Mouse (Mus musculus): Measurements from ENCODE around the gene Slc8a3. TPM values are rescaled to one million over a fixed set of nuclear protein-coding genes. Genes with fewer than 3 reads are reported as not detected.

Slc8a3 gene
- polyA plus RNA-seq, 1 experiment: 0.05 TPM

DNA sequence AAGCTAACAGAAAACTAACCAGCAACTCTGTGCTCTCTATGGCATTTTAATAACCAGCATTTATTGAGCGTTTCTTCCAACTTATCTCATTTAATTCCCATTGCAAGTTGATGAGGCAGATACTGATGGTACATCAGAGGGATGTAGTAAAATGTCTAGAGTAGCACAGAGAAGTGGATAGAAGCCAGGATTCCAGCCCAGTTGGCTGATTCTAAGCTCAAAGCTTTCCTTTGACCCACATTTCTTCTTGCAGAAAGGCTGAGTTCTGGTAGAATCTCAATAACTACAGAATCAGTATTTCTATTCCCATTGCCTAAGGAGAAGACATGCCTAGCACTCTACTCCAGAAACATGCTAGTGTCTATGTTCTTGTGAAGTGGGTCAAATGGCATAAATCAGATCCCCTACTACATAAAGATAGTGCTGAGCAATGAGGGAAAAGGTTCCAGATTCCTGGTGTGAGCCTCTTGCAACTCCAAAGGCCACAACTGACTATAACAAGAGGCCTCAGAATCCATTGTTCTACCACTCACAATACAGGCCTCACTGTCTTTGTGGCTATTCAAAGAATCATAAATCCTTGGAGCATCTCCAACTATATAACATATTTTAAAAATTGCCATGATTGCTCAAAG is 99.1 kb downstream of the Slc8a3 start:
- TF ChIP-seq E2F4 (IDR thresholded peaks at IDR 0.05; ENCODE audit: insufficient read depth): no peak
- no peak for TF ChIP-seq POLR2A (IDR thresholded peaks at IDR 0.05; ENCODE audit: insufficient read length, low read depth)
- no peak for TF ChIP-seq TCF3 (IDR thresholded peaks at IDR 0.05; ENCODE audit: insufficient read length, low read depth)
- TF ChIP-seq MYOD1 (IDR thresholded peaks at IDR 0.05; ENCODE audit: control insufficient read depth in 1 of 3, insufficient read length in 2 of 3, low read depth in 2 of 3): no peak
- TF ChIP-seq REST (IDR thresholded peaks at IDR 0.05; ENCODE audit: insufficient read depth, insufficient read length): no peak
- no peak for TF ChIP-seq MYOG (IDR thresholded peaks at IDR 0.05; ENCODE audit: control insufficient read depth in 1 of 3, insufficient read depth in 1 of 3, insufficient read length in 2 of 3, low read depth in 2 of 3)
- TF ChIP-seq POLR2AphosphoS2 (IDR thresholded peaks at IDR 0.05; ENCODE audit: insufficient read length, low read depth): no peak
- no peak for TF ChIP-seq USF1 (IDR thresholded peaks at IDR 0.05; ENCODE audit: low read depth)
- TF ChIP-seq MAX (IDR thresholded peaks at IDR 0.05; ENCODE audit: low read depth): no peak
- TF ChIP-seq SRF (IDR thresholded peaks at IDR 0.05; ENCODE audit: control insufficient read depth, insufficient read length, low read depth): no peak
- no peak for TF ChIP-seq CEBPB (IDR thresholded peaks at IDR 0.05; ENCODE audit: insufficient read depth, poor library complexity, severe bottlenecking)
- TF ChIP-seq TCF12 (IDR thresholded peaks at IDR 0.05; ENCODE audit: insufficient read depth, poor library complexity, severe bottlenecking): no peak
- no peak overlapping the region for H3K4me2 ChIP-seq (ENCODE audit: low read depth)
- H3ac ChIP-seq (ENCODE audit: control insufficient read depth, insufficient read length): no peak overlapping the region
- H3K4me3 ChIP-seq: no peak overlapping the region
- H3K79me2 ChIP-seq (ENCODE audit: control insufficient read depth, insufficient read depth): no peaks in the 10 kb centered on the region
- H3K36me3 ChIP-seq (ENCODE audit: control insufficient read depth, insufficient read depth): no peaks in the 10 kb centered on the region
- H3K27me3 ChIP-seq (ENCODE audit: control insufficient read depth, insufficient read depth, insufficient read length): no peaks in the 10 kb centered on the region

DNA sequence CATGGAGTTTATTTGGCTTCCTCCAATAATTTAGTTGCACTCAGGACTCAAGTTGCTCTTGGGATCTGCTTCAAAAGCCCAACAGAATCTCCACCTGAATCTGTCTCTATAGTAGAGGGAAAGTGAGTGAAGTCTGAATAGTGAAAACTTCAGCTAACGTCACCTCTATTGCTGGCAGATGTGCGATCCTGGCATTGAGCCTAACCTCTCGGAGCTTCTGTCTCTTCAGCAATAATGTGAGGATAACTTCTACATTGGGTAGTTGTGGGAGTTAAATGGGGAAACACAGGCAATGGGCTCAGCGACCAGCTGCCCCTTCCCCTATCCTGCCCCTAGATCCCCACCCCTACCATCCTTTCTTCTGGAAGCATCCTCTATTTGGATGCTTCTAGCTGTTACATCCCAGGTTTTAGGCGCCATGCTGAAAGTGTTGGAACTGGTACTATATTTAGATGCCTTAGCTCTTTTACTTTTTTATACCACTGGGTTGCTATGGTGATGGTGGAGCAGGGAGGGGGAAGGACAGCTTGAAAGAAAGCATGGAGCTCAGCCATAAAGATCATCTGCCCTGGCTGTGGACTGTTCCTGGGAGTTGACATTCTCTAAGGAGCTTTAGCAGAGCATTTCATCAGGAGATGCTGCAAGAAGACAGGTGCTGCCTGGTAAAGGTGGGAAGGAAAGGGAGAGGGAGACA is 105.1 kb downstream of the Slc8a3 start:
- TF ChIP-seq TCF12 (IDR thresholded peaks at IDR 0.05; ENCODE audit: insufficient read depth, poor library complexity, severe bottlenecking) (no peak), E2F4 (IDR thresholded peaks at IDR 0.05; ENCODE audit: insufficient read depth) (no peak), POLR2A (IDR thresholded peaks at IDR 0.05; ENCODE audit: insufficient read length, low read depth) (no peak), MYOD1 (IDR thresholded peaks at IDR 0.05; ENCODE audit: control insufficient read depth in 1 of 3, insufficient read length in 2 of 3, low read depth in 2 of 3) (no peak), MYOG (IDR thresholded peaks at IDR 0.05; ENCODE audit: control insufficient read depth in 1 of 3, insufficient read depth in 1 of 3, insufficient read length in 2 of 3, low read depth in 2 of 3) (no peak), TCF3 (IDR thresholded peaks at IDR 0.05; ENCODE audit: insufficient read length, low read depth) (no peak), CEBPB (IDR thresholded peaks at IDR 0.05; ENCODE audit: insufficient read depth, poor library complexity, severe bottlenecking) (no peak), SRF (IDR thresholded peaks at IDR 0.05; ENCODE audit: control insufficient read depth, insufficient read length, low read depth) (no peak), REST (IDR thresholded peaks at IDR 0.05; ENCODE audit: insufficient read depth, insufficient read length) (no peak)
- Histone ChIP-seq H3K79me2 (ENCODE audit: control insufficient read depth, insufficient read depth) (no peaks in the 10 kb centered on the region), H3K4me2 (ENCODE audit: low read depth) (no peak overlapping the region)

DNA sequence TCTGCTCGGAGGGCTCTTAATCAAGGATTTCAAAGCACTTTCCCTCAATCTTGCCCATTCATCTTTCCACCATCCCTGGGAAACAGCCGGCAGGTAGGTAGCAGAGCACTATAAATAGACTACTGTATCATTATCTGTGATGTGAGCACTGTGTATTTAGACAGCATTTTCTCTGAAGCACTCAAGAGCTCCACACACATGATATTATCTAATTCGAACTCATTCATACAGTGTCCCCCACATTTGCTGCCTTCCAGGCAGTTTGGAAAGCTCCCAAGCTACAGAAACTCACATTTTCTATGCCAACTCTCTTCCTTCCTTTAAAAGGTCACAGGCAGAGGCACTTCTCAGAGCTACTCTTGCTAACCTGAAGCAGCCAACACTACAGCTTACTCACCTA is 106.4 kb downstream of the Slc8a3 start:
- H3ac ChIP-seq (ENCODE audit: control insufficient read depth, insufficient read length): no peak overlapping the region
- no peak overlapping the region for H3K4me3 ChIP-seq
- no peaks in the 10 kb centered on the region for H3K36me3 ChIP-seq (ENCODE audit: control insufficient read depth, insufficient read depth)
- TF ChIP-seq USF1 (IDR thresholded peaks at IDR 0.05; ENCODE audit: low read depth) (no peak), E2F4 (IDR thresholded peaks at IDR 0.05; ENCODE audit: insufficient read depth) (no peak), POLR2A (IDR thresholded peaks at IDR 0.05; ENCODE audit: insufficient read length, low read depth) (no peak), POLR2AphosphoS2 (IDR thresholded peaks at IDR 0.05; ENCODE audit: insufficient read length, low read depth) (no peak), REST (IDR thresholded peaks at IDR 0.05; ENCODE audit: insufficient read depth, insufficient read length) (no peak), SRF (IDR thresholded peaks at IDR 0.05; ENCODE audit: control insufficient read depth, insufficient read length, low read depth) (no peak), CEBPB (IDR thresholded peaks at IDR 0.05; ENCODE audit: insufficient read depth, poor library complexity, severe bottlenecking) (no peak), MAX (IDR thresholded peaks at IDR 0.05; ENCODE audit: low read depth) (no peak), MYOD1 (IDR thresholded peaks at IDR 0.05; ENCODE audit: control insufficient read depth in 1 of 3, insufficient read length in 2 of 3, low read depth in 2 of 3) (no peak), TCF12 (IDR thresholded peaks at IDR 0.05; ENCODE audit: insufficient read depth, poor library complexity, severe bottlenecking) (no peak), MYOG (IDR thresholded peaks at IDR 0.05; ENCODE audit: control insufficient read depth in 1 of 3, insufficient read depth in 1 of 3, insufficient read length in 2 of 3, low read depth in 2 of 3) (no peak), TCF3 (IDR thresholded peaks at IDR 0.05; ENCODE audit: insufficient read length, low read depth) (no peak)
- no peak overlapping the region for H3K4me2 ChIP-seq (ENCODE audit: low read depth)
- peaks cover 6% of the 10 kb centered on the region for H3K27me3 ChIP-seq (ENCODE audit: control insufficient read depth, insufficient read depth, insufficient read length)
- no peaks in the 10 kb centered on the region for H3K79me2 ChIP-seq (ENCODE audit: control insufficient read depth, insufficient read depth)

More for the DNA sequence above, 105.1 kb downstream of the Slc8a3 start:
- H3ac ChIP-seq (ENCODE audit: control insufficient read depth, insufficient read length): no peak overlapping the region
- no peaks in the 10 kb centered on the region for H3K36me3 ChIP-seq (ENCODE audit: control insufficient read depth, insufficient read depth)
- peaks cover 6% of the 10 kb centered on the region for H3K27me3 ChIP-seq (ENCODE audit: control insufficient read depth, insufficient read depth, insufficient read length)
- no peak overlapping the region for H3K4me3 ChIP-seq

DNA sequence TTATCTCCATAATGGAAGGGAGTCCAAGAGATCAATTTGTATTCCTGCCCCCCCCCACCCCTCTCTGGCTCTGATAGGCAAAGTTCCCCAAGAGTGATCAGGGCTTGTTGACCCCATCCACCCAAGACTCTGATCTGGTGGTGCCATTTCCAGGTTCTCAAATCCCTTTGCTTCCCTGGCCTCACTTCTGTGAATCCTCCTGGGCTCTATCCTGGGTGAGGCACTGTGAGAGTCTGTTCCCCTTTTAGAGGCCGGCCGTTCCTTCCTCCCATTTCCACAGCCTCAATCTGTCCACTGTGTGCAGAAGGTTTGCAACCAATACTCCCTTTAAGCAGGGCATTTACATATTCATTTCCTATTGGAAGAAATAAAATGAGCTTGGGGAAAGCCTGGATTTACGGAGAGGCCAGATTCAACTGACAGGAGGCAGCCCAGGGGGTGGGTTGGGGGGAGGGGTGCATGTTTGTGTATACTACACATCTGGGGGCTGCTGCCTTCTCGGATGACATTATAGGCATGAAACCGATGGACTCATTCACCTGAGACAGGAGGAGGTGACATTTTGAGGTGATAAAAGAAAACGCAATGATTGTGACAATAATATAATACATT is 106.9 kb downstream of the Slc8a3 start:
- Histone ChIP-seq H3K79me2 (ENCODE audit: control insufficient read depth, insufficient read depth) (no peaks in the 10 kb centered on the region), H3K36me3 (ENCODE audit: control insufficient read depth, insufficient read depth) (no peaks in the 10 kb centered on the region), H3ac (ENCODE audit: control insufficient read depth, insufficient read length) (no peak overlapping the region), H3K4me2 (ENCODE audit: low read depth) (no peak overlapping the region), H3K27me3 (ENCODE audit: control insufficient read depth, insufficient read depth, insufficient read length) (peaks cover 8% of the 10 kb centered on the region), H3K4me3 (no peak overlapping the region)
- TF ChIP-seq CEBPB (IDR thresholded peaks at IDR 0.05; ENCODE audit: insufficient read depth, poor library complexity, severe bottlenecking): no peak
- TF ChIP-seq MYOD1 (IDR thresholded peaks at IDR 0.05; ENCODE audit: control insufficient read depth in 1 of 3, insufficient read length in 2 of 3, low read depth in 2 of 3): no peak
- TF ChIP-seq MYOG (IDR thresholded peaks at IDR 0.05; ENCODE audit: control insufficient read depth in 1 of 3, insufficient read depth in 1 of 3, insufficient read length in 2 of 3, low read depth in 2 of 3): no peak
- TF ChIP-seq MAX (IDR thresholded peaks at IDR 0.05; ENCODE audit: low read depth): no peak
- no peak for TF ChIP-seq SRF (IDR thresholded peaks at IDR 0.05; ENCODE audit: control insufficient read depth, insufficient read length, low read depth)
- TF ChIP-seq TCF3 (IDR thresholded peaks at IDR 0.05; ENCODE audit: insufficient read length, low read depth): no peak
- no peak for TF ChIP-seq TCF12 (IDR thresholded peaks at IDR 0.05; ENCODE audit: insufficient read depth, poor library complexity, severe bottlenecking)
